ENCODE assay signal across 8 mouse cellular contexts in genomic region chr1:74294733-74295455, GRCm38 (mm10). TPM values are rescaled to one million over a fixed set of nuclear protein-coding genes. Genes with fewer than 3 reads are reported as not detected.
A peak's percentile ranks its signal among the peaks of the same experiment; 100 is the strongest.
DNase-seq lines count a peak whose midpoint lies in the region; ATAC-seq and TF ChIP-seq lines count a peak whose summit lies in the region.

No protein-coding gene starts in this region.

- peaks cover 35% of the 10 kb centered on the region for H3K36me3 ChIP-seq in C2C12 (ENCODE audit: control insufficient read depth, insufficient read depth)
- H3K36me3 ChIP-seq in forebrain, embryonic 11.5 days (ENCODE audit: control insufficient read depth, insufficient read depth, low read length), result no peaks in the 10 kb centered on the region; the same call in 1 of the 2 replicates
- H3K36me3 ChIP-seq in liver, embryonic 12.5 days, result peaks cover 48% of the 10 kb centered on the region

- no peak overlapping the region for H3K4me2 ChIP-seq in forebrain, embryonic 11.5 days (ENCODE audit: low read depth, low read length, severe bottlenecking)
- H3K4me2 ChIP-seq in liver, embryonic 12.5 days, result peak overlapping the region; percentile 87

- H3K79me2 ChIP-seq in C2C12 (ENCODE audit: control insufficient read depth, insufficient read depth), result peaks cover 62% of the 10 kb centered on the region

- WGBS in forebrain, embryonic 11.5 days, result 93% methylated on average over 6 of the region's 6 CpGs
- 57% methylated on average over 6 of the region's 6 CpGs for WGBS in liver, embryonic 12.5 days (ENCODE audit: insufficient replicate concordance)

- ATAC-seq in forebrain, embryonic 11.5 days (replicated peaks; ENCODE audit: low FRiP score), result 0 out of 2 replicates have a peak, but pooled peaks have one; percentile 18
- ATAC-seq in liver, embryonic 12.5 days, result no peak

- H3K4me3 ChIP-seq in C2C12 (ENCODE audit: insufficient read depth, poor library complexity, severe bottlenecking), result no peak overlapping the region
- H3K4me3 ChIP-seq in forebrain, embryonic 11.5 days (ENCODE audit: low read depth, low read length), result no peak overlapping the region
- peak overlapping the region; percentile 62 for H3K4me3 ChIP-seq in liver, embryonic 12.5 days

- peaks cover 5% of the 10 kb centered on the region; the same call in 1 of the 2 replicates for H3K4me1 ChIP-seq in forebrain, embryonic 11.5 days (replicated peaks; ENCODE audit: control insufficient read depth, insufficient read depth, low read length)
- peaks cover 80% of the 10 kb centered on the region for H3K4me1 ChIP-seq in liver, embryonic 12.5 days

- no peak for TF ChIP-seq CTCF in C2C12 (IDR thresholded peaks at IDR 0.05; ENCODE audit: control insufficient read depth, insufficient read depth, insufficient read length)

- H3K27me3 ChIP-seq in C2C12 (ENCODE audit: control insufficient read depth, insufficient read depth, insufficient read length), result no peaks in the 10 kb centered on the region
- no peaks in the 10 kb centered on the region for H3K27me3 ChIP-seq in forebrain, embryonic 11.5 days (ENCODE audit: control insufficient read depth, insufficient read depth, low read length)
- no peaks in the 10 kb centered on the region for H3K27me3 ChIP-seq in liver, embryonic 12.5 days (replicated peaks)

- H3K9me3 ChIP-seq in forebrain, embryonic 11.5 days (ENCODE audit: control insufficient read depth, low read length), result no peaks in the 10 kb centered on the region
- no peaks in the 10 kb centered on the region for H3K9me3 ChIP-seq in liver, embryonic 12.5 days (replicated peaks)

- DNase-seq in cerebellum, postnatal 36 days, result peak; percentile 38 to 52
- DNase-seq in cerebellum, postnatal 14 days, result no peak
- no peak for DNase-seq in forebrain, embryonic 11.5 days (ENCODE audit: low spot score)
- DNase-seq in ovary, postnatal 10 days (ENCODE audit: low spot score), result no peak
- DNase-seq in thymus, postnatal 14 days, result no peak
- no peak for DNase-seq in left cerebral cortex, postnatal 14 days (ENCODE audit: low spot score in 2 of 2)

- peak overlapping the region; percentile 64 for H3K27ac ChIP-seq in forebrain, embryonic 11.5 days (ENCODE audit: low read depth, low read length)
- H3K27ac ChIP-seq in liver, embryonic 12.5 days, result peak overlapping the region; percentile 99

- H3ac ChIP-seq in C2C12 (ENCODE audit: control insufficient read depth, insufficient read length, low read depth), result peak overlapping the region; percentile 13

- H3K79me3 ChIP-seq in C2C12 (ENCODE audit: low read depth), result peaks cover 28% of the 10 kb centered on the region

- peak overlapping the region; percentile 27; the same call in 1 of the 2 replicates for H3K9ac ChIP-seq in forebrain, embryonic 11.5 days (ENCODE audit: low read length)
- H3K9ac ChIP-seq in liver, embryonic 12.5 days, result peak overlapping the region; percentile 78

- intact Hi-C loops in left cerebral cortex, postnatal 14 days (cut with DNase I), result no loop called here

TF ChIP-seq in C2C12, 6 proteins besides CTCF, POLR2A, EP300 and RAD21:
- TF ChIP-seq CEBPB (IDR thresholded peaks at IDR 0.05; ENCODE audit: low read depth) (no peak), USF1 (IDR thresholded peaks at IDR 0.05; ENCODE audit: low read depth) (no peak), MYOD1 (IDR thresholded peaks at IDR 0.05; ENCODE audit: control insufficient read depth, insufficient read length, low read depth) (no peak), FOSL1 (IDR thresholded peaks at IDR 0.05; ENCODE audit: insufficient read depth, low read length, poor library complexity, severe bottlenecking) (no peak), MYOG (IDR thresholded peaks at IDR 0.05; ENCODE audit: control insufficient read depth, extremely low read depth, insufficient read length) (no peak), MAX (IDR thresholded peaks at IDR 0.05) (no peak)

RNA-seq across cellular contexts. Expression of gene Pnkd, which starts 10.2 kb away (rescaled TPM):
- polyA plus RNA-seq in C2C12 (2012; fragmentation: generic; extraction: Trizol), result 68.0 TPM
- 95.3 and 98.4 TPM in 2 replicates for polyA plus RNA-seq in forebrain, embryonic 11.5 days (2014; fragmentation: Nextera tagmentation; extraction: Ambion mirVana)
- polyA plus RNA-seq in liver, embryonic 12.5 days (2016; fragmentation: Nextera tagmentation; extraction: Ambion mirVana), result 45.7 and 48.7 TPM in 2 replicates
- 100 to 1,000 TPM; 118 to 134 TPM for total RNA-seq in left cerebral cortex, postnatal 14 days (2021)

RNA-seq across cellular contexts. Expression of gene Aamp, which starts 10.4 kb away (rescaled TPM):
- 123 TPM for polyA plus RNA-seq in C2C12 (2012; fragmentation: generic; extraction: Trizol)
- 185 and 205 TPM in 2 replicates for polyA plus RNA-seq in forebrain, embryonic 11.5 days (2014; fragmentation: Nextera tagmentation; extraction: Ambion mirVana)
- 119 and 120 TPM in 2 replicates for polyA plus RNA-seq in liver, embryonic 12.5 days (2016; fragmentation: Nextera tagmentation; extraction: Ambion mirVana)
- total RNA-seq in left cerebral cortex, postnatal 14 days (2021), result 100 to 1,000 TPM; 135 to 137 TPM

RNA-seq across cellular contexts. Expression of gene Tmbim1, which starts 10.5 kb away (rescaled TPM):
- 38.1 TPM for polyA plus RNA-seq in C2C12 (2012; fragmentation: generic; extraction: Trizol)
- polyA plus RNA-seq in forebrain, embryonic 11.5 days (2014; fragmentation: Nextera tagmentation; extraction: Ambion mirVana), result 6.9 and 8.2 TPM in 2 replicates
- 17.5 and 18.6 TPM in 2 replicates for polyA plus RNA-seq in liver, embryonic 12.5 days (2016; fragmentation: Nextera tagmentation; extraction: Ambion mirVana)
- total RNA-seq in left cerebral cortex, postnatal 14 days (2021), result 10 to 100 TPM; 16.3 to 17.8 TPM

RNA-seq across cellular contexts. Expression of gene Gpbar1, which starts 16.5 kb away (rescaled TPM):
- not detected for polyA plus RNA-seq in C2C12 (2012; fragmentation: generic; extraction: Trizol)
- not detected in 2 replicates for polyA plus RNA-seq in forebrain, embryonic 11.5 days (2014; fragmentation: Nextera tagmentation; extraction: Ambion mirVana)
- 1.2 and 1.5 TPM in 2 replicates for polyA plus RNA-seq in liver, embryonic 12.5 days (2016; fragmentation: Nextera tagmentation; extraction: Ambion mirVana)
- total RNA-seq in left cerebral cortex, postnatal 14 days (2021), result not detected

RNA-seq across cellular contexts. Expression of gene Arpc2, which starts 59.0 kb away (rescaled TPM):
- polyA plus RNA-seq in C2C12 (2012; fragmentation: generic; extraction: Trizol), result 281 TPM
- polyA plus RNA-seq in forebrain, embryonic 11.5 days (2014; fragmentation: Nextera tagmentation; extraction: Ambion mirVana), result 303 and 310 TPM in 2 replicates
- polyA plus RNA-seq in liver, embryonic 12.5 days (2016; fragmentation: Nextera tagmentation; extraction: Ambion mirVana), result 268 and 269 TPM in 2 replicates
- total RNA-seq in left cerebral cortex, postnatal 14 days (2021), result 100 to 1,000 TPM; 281 to 300 TPM

Comparison
In these comparisons a context has a peak if more than half of its experiments do, and no peak if none do; other contexts are left out.
1. DNase-seq: peak in cerebellum, postnatal 36 days (2 of 2); none in cerebellum, postnatal 14 days (0 of 2), forebrain, embryonic 11.5 days (single experiment), ovary, postnatal 10 days (single experiment), thymus, postnatal 14 days (single experiment) and left cerebral cortex, postnatal 14 days (0 of 2).